Mouse (Mus musculus) thymus, adult 2 months (tissue): ENCODE measurements around the gene Gm4969. TPM values are rescaled to one million over a fixed set of nuclear protein-coding genes. Genes with fewer than 3 reads are reported as not detected.
A peak's percentile ranks its signal among the peaks of the same experiment; 100 is the strongest.

Experiments
- DNase-seq: peaks from one replicate; pipeline ENCODE4 v3.0.0; 2021
- H3K27ac ChIP-seq: fragments of 200-500 bp; 2 replicates; pipeline ENCODE4 v1.5.1; 2012; ENCODE audit warnings: low read length, control low read depth; ENCODE audit not compliant: control insufficient read depth, insufficient read depth
- H3K27me3 ChIP-seq: fragments of 200-500 bp; 2 replicates; pipeline ENCODE4 v1.6.1; 2012; ENCODE audit warnings: mild to moderate bottlenecking, low read length, moderate library complexity, mixed read lengths; ENCODE audit not compliant: control insufficient read depth, insufficient read depth
- H3K36me3 ChIP-seq: fragments of 200-500 bp; 2 replicates; pipeline ENCODE4 v1.6.1; 2012; ENCODE audit warnings: mild to moderate bottlenecking, low read length, moderate library complexity; ENCODE audit not compliant: control insufficient read depth, insufficient read depth
- H3K4me1 ChIP-seq: fragments of 200-500 bp; replicated peaks from 2 replicates; pipeline ENCODE4 v1.6.1; 2012; ENCODE audit warnings: low read length; ENCODE audit not compliant: control insufficient read depth, insufficient read depth
- H3K4me3 ChIP-seq: fragments of 200-500 bp; 2 replicates; pipeline ENCODE4 v1.5.1; 2012; ENCODE audit warnings: mild to moderate bottlenecking, low read length, control low read depth, moderate library complexity; ENCODE audit not compliant: control insufficient read depth, insufficient read depth
- CTCF ChIP-seq: fragments of 200-500 bp; IDR thresholded peaks from 2 replicates; pipeline ENCODE4 v1.5.1; 2012; ENCODE audit warnings: mild to moderate bottlenecking, control low read depth, low read length, moderate library complexity, borderline replicate concordance; ENCODE audit not compliant: control insufficient read depth, poor library complexity, insufficient read depth; ENCODE audit errors: extremely low read depth
- POLR2A ChIP-seq: fragments of 200-500 bp; IDR thresholded peaks from 2 replicates; pipeline ENCODE4 v1.6.1; 2012; ENCODE audit warnings: mild to moderate bottlenecking, low read length, control low read depth, moderate library complexity; ENCODE audit not compliant: control insufficient read depth, poor library complexity, insufficient read depth; ENCODE audit errors: extremely low read depth
- WGBS: fragments of 180-500 bp; shearing (Covaris S2); methylation state at CpG from one replicate; pipeline ENCODE4 v1.1.7; 2018; 5-methylcytosine and 5-hydroxymethylcytosine counted together
- polyA plus RNA-seq: library from polyadenylated mRNA; depleted of rRNA; stranded (reverse); fragments of >200 nt; gene quantifications from 2 replicates; pipeline ENCODE4 v1.2.3, GENCODE M21; 2012; rRNA removed

Gm4969 gene
- polyA plus RNA-seq, 1 experiment, result 0.24 TPM

DNA sequence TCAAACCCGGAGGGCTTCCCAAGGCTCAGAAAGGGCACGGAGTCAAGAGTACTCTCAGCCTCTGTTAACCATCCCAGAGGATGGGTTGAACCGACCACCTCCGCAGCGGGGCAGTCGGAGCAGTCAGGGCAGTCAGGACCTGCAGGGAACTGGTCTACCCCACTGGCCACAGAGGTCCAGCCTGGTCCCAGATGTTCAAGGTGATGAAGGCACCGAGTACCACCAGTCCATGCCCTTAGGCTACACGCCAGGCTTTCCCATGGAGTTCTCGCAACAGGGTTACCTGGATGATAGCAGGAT lies 63.4 kb downstream of the Gm4969 start:
- 92% methylated on average over 9 of the region's 9 CpGs for whole genome bisulfite sequencing
- no peak for DNase-seq
- Histone ChIP-seq H3K27me3 (no peaks in the 10 kb centered on the region), H3K27ac (no peak overlapping the region), H3K4me1 (no peaks in the 10 kb centered on the region), H3K4me3 (no peak overlapping the region), H3K36me3 (peaks cover 7% of the 10 kb centered on the region)
- TF ChIP-seq POLR2A, result no peak

GRCm38 (mm10) chr7:19054047-19054776 lies 64.0 kb downstream of the Gm4969 start, which contains the start of gene Rsph6a:
Gene Rsph6a (plus strand): TSS chr7:19054690.
- no peak within 1 kb of the TSS for H3K27ac ChIP-seq
- 0 out of 2 replicates have a peak, but pooled peaks have one; percentile 47 for TF ChIP-seq CTCF
- no peak for TF ChIP-seq POLR2A
- H3K36me3 ChIP-seq, result peaks cover 12% of the 10 kb centered on the region
- no peaks in the 10 kb centered on the region for H3K4me1 ChIP-seq
- no peaks in the 10 kb centered on the region for H3K27me3 ChIP-seq
- DNase-seq, result peak; percentile 41
- WGBS, result 83% methylated on average over 33 of the region's 33 CpGs
- no peak within 1 kb of the TSS for H3K4me3 ChIP-seq

DNA sequence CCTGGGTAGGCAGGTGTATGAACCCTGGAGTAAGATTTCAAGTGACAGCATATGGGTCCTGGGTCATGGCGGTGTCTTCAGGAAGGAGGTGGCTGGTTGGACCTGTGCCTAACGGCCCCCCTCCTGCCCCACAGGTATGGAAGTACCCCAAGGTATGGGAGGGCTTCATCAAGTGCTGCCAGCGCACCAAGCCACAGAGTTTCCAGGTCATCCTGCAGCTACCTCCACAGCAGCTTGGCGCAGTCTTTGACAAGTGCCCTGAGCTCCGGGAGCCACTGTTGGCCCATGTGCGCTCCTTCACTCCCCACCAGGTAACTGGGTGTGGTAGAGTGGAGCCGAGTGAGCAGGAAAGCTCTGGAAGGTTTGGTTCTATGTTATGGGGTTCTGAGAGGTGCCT lies 65.0 kb downstream of the Gm4969 start:
- WGBS, result 99% methylated on average over 7 of the region's 7 CpGs
- Histone ChIP-seq H3K4me1 (no peaks in the 10 kb centered on the region), H3K27me3 (no peaks in the 10 kb centered on the region), H3K27ac (no peak overlapping the region), H3K4me3 (no peak overlapping the region), H3K36me3 (peaks cover 20% of the 10 kb centered on the region)
- DNase-seq, result no peak
- TF ChIP-seq POLR2A (no peak), CTCF (no peak)

GRCm38 (mm10) chr7:19052345-19053135 lies 65.6 kb downstream of the Gm4969 start:
- Histone ChIP-seq H3K36me3 (peaks cover 23% of the 10 kb centered on the region), H3K4me3 (no peak overlapping the region), H3K4me1 (no peaks in the 10 kb centered on the region), H3K27ac (no peak overlapping the region), H3K27me3 (no peaks in the 10 kb centered on the region)
- TF ChIP-seq CTCF, result no peak
- TF ChIP-seq POLR2A, result no peak
- no peak for DNase-seq
- 95% methylated on average over 15 of the region's 15 CpGs for WGBS

DNA sequence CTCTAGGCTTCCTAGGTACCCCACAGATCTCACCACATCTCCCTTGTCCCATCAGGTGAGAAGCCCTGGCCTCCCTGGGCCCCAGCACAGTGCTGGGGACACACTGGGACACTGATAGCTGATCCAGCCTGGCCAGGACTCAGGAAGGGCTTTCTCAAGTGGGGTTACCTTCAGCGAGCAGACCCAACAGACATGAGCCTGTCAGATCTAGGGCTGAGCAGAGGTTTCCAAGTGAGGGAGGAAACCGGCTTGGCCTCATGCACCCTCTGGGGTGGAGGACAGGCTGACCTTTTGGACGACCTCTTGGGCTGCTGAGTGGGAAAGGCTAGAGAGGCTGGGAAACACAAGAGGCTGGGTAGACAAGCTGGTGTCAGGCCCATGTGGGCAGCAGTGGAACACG lies 67.0 kb downstream of the Gm4969 start:
- TF ChIP-seq CTCF (no peak), POLR2A (no peak)
- DNase-seq, result no peak
- Histone ChIP-seq H3K36me3 (peaks cover 36% of the 10 kb centered on the region), H3K4me1 (no peaks in the 10 kb centered on the region), H3K27me3 (no peaks in the 10 kb centered on the region), H3K4me3 (no peak overlapping the region), H3K27ac (no peak overlapping the region)
- WGBS, result 93% methylated on average over 4 of the region's 4 CpGs

DNA sequence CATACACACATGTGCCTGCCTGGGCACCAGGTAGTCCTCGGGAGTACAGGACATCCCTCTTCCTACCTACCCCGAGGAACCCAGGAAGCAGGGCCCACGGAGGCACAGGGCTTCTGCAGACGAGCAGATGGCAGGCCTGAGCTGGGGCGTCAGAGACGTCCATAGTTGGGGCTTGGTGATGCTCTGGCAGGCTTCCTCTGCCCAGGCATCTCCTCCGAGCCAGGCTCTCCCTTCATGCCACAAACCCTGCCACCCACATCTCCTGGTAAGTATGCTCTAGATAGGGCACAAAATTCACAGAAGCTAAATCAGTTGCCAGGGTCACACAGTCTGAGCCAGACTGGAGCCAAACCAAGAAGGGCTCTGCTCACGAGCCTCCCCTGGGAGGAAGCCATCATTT lies 68.0 kb downstream of the Gm4969 start:
- Histone ChIP-seq H3K27ac (no peak overlapping the region), H3K27me3 (no peaks in the 10 kb centered on the region), H3K4me1 (no peaks in the 10 kb centered on the region), H3K4me3 (no peak overlapping the region), H3K36me3 (peaks cover 45% of the 10 kb centered on the region)
- TF ChIP-seq CTCF, result no peak
- TF ChIP-seq POLR2A, result no peak
- WGBS, result 93% methylated on average over 8 of the region's 8 CpGs
- no peak for DNase-seq

GRCm38 (mm10) chr7:19049252-19049651 lies 68.9 kb downstream of the Gm4969 start:
- H3K4me1 ChIP-seq, result no peaks in the 10 kb centered on the region
- no peak overlapping the region for H3K4me3 ChIP-seq
- peaks cover 54% of the 10 kb centered on the region for H3K36me3 ChIP-seq
- TF ChIP-seq POLR2A (no peak), CTCF (no peak)
- H3K27ac ChIP-seq, result no peak overlapping the region
- DNase-seq, result no peak
- 93% methylated on average over 5 of the region's 5 CpGs for WGBS
- no peaks in the 10 kb centered on the region for H3K27me3 ChIP-seq

Other genes starting within 250 kb of the Gm4969 start
- gene Pglyrp1, start 247.0 kb downstream of the Gm4969 start, polyA plus RNA-seq, result 49.8 and 59.4 TPM in 2 replicates
- 56.5 and 67.1 TPM in 2 replicates for gene Ccdc61, start 208.0 kb downstream of the Gm4969 start, polyA plus RNA-seq
- 0.39 and 0.40 TPM in 2 replicates for gene Nova2, start 192.5 kb downstream of the Gm4969 start, polyA plus RNA-seq
- gene Nanos2, start 131.0 kb downstream of the Gm4969 start, polyA plus RNA-seq, result 0.12 TPM in 1 of 2 replicates, not detected in the other
- gene Mypop, start 127.1 kb downstream of the Gm4969 start, polyA plus RNA-seq, result 3.6 and 5.0 TPM in 2 replicates
- 67.2 and 76.3 TPM in 2 replicates for gene Irf2bp1, start 114.3 kb downstream of the Gm4969 start, polyA plus RNA-seq
- 0.51 and 0.69 TPM in 2 replicates for gene Foxa3, start 94.8 kb downstream of the Gm4969 start, polyA plus RNA-seq
- gene Sympk, start 94.0 kb downstream of the Gm4969 start, polyA plus RNA-seq, result 150 and 189 TPM in 2 replicates
- 0.05 and 0.18 TPM in 2 replicates for gene Rsph6a, start 63.7 kb downstream of the Gm4969 start, polyA plus RNA-seq
- gene Dmwd, start 42.1 kb downstream of the Gm4969 start, polyA plus RNA-seq, result 50.7 and 55.6 TPM in 2 replicates
- 108 and 154 TPM in 2 replicates for gene Dmpk, start 34.5 kb downstream of the Gm4969 start, polyA plus RNA-seq
- gene Six5, start 23.8 kb downstream of the Gm4969 start, polyA plus RNA-seq, result 14.8 and 20.0 TPM in 2 replicates
- 29.2 and 30.1 TPM in 2 replicates for gene Fbxo46, start 1.5 kb upstream of the Gm4969 start, polyA plus RNA-seq
- gene Qpctl, start 30.9 kb upstream of the Gm4969 start, polyA plus RNA-seq, result 15.3 and 18.2 TPM in 2 replicates
- gene Snrpd2, start 31.4 kb upstream of the Gm4969 start, polyA plus RNA-seq, result 32.8 and 36.7 TPM in 2 replicates
- gene Gipr, start 47.8 kb upstream of the Gm4969 start, polyA plus RNA-seq, result 0.73 and 0.79 TPM in 2 replicates
- gene Eml2, start 58.1 kb upstream of the Gm4969 start, polyA plus RNA-seq, result 38.9 and 40.3 TPM in 2 replicates
- gene Gpr4, start 94.2 kb upstream of the Gm4969 start, polyA plus RNA-seq, result 4.2 and 5.5 TPM in 2 replicates
- 46.5 and 46.7 TPM in 2 replicates for gene Opa3, start 110.0 kb upstream of the Gm4969 start, polyA plus RNA-seq
- gene Vasp, start 153.4 kb upstream of the Gm4969 start, polyA plus RNA-seq, result 325 and 327 TPM in 2 replicates
- 0.57 and 0.63 TPM in 2 replicates for gene Ppm1n, start 161.7 kb upstream of the Gm4969 start, polyA plus RNA-seq
- gene Rtn2, start 164.3 kb upstream of the Gm4969 start, polyA plus RNA-seq, result 3.0 and 19.9 TPM in 2 replicates
- 1.8 and 1.9 TPM in 2 replicates for gene Fosb, start 191.7 kb upstream of the Gm4969 start, polyA plus RNA-seq
- gene Ercc1, start 226.4 kb upstream of the Gm4969 start, polyA plus RNA-seq, result 62.3 and 63.6 TPM in 2 replicates
- 7.5 and 8.0 TPM in 2 replicates for gene Cd3eap, start 241.1 kb upstream of the Gm4969 start, polyA plus RNA-seq
- 13.6 and 14.2 TPM in 2 replicates for gene Ppp1r13l, start 241.4 kb upstream of the Gm4969 start, polyA plus RNA-seq